In the genomic region with DNA sequence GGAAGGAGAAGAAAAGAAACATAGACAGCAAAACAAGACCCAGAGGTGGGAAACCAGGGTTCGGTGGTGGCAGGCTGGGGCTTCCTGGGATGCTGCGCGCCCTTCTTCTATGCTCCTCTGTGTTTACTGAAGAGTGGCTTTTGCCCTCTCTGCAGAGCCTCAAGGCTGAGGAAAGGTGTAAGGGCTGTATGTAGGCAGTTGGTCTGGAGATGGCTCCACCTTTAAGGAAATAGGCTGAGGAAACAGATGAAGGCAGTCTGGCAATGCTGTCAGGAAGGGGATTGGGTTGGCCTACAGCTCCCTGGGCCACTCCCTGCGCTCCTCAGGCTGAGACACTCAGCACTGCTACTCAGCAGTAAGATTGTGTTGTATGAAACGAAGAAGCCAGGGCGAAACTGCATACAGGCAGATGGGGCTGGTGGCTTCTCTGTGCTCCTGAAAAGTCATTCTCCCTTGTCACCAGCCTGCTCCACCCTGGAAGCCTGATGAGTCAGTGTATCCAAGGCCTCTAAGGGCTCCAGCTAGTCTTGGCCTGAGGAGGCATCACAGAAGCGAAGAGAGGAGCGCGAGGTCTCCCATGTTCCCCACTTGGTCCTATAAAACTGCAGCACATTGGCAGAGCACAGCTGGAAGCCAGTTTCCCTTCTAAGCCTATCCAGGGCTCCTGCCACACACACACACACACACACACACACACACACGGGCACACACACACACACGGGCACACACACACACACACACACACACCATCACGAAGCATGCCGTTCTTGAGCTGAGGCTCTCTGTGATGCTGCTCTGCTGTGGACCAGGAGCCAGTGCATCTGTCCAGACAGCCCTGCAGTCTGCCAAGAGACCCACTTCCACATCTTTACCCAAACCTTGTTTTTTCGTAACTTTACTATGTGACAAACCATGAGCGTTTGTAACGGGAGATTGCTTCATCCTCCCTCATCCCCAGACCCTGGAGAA, we compare ENCODE assay signal across 9 mouse cellular contexts.
A peak's percentile ranks its signal among the peaks of the same experiment; 100 is the strongest.
DNase-seq lines count a peak whose midpoint lies in the region; ATAC-seq lines count a peak whose summit lies in the region.
"Had no signal": no experiment of that assay in that cellular context is flagged by ENCODE, and none has a peak within 500 bp of the region (broad histone marks: within the 10 kb centered on the region; RNA-seq: fewer than 3 reads in every experiment).

No protein-coding gene starts in this region.

- peaks cover 18% of the 10 kb centered on the region for H3K4me1 ChIP-seq in midbrain, embryonic 15.5 days

- H3K36me3 ChIP-seq in midbrain, embryonic 15.5 days (replicated peaks), result no peaks in the 10 kb centered on the region

- no peak overlapping the region for H3K27ac ChIP-seq in midbrain, embryonic 15.5 days

- no peak overlapping the region; the same call in 1 of the 2 replicates for H3K4me2 ChIP-seq in midbrain, embryonic 15.5 days

- 49% methylated on average over 16 of the region's 16 CpGs for WGBS in midbrain, embryonic 15.5 days

- ATAC-seq in midbrain, embryonic 15.5 days (replicated peaks), result peak; percentile 53

- DNase-seq in embryo, embryonic 10 days (ENCODE audit: low spot score), result peak; percentile 60
- DNase-seq in embryo, embryonic 9.5 days (ENCODE audit: extremely low spot score), result no peak
- DNase-seq in embryo, embryonic 10.5 days (ENCODE audit: low spot score), result peak; percentile 66
- peak; percentile 20 to 24 for DNase-seq in heart, postnatal 36 days
- DNase-seq in thymus, postnatal 14 days, result no peak
- DNase-seq in spleen, postnatal 14 days (ENCODE audit: low spot score in 2 of 2), result no peak
- DNase-seq in lung, postnatal 25 days (ENCODE audit: low spot score), result no peak

- H3K9ac ChIP-seq in midbrain, embryonic 15.5 days, result no peak overlapping the region

- intact Hi-C loops in heart, postnatal 36 days (cut with DNase I), result loop anchor here (2.0 to 10.0 kb wide), 2 partner anchors 22 to 556 kb away; no protein-coding TSS in a partner anchor

- H3K9me3 ChIP-seq in midbrain, embryonic 15.5 days, result no peaks in the 10 kb centered on the region

- no peak overlapping the region for H3K4me3 ChIP-seq in midbrain, embryonic 15.5 days
- H3K4me3 ChIP-seq: erythroblast, embryonic 14.5 days had no signal

- H3K27me3 ChIP-seq in midbrain, embryonic 15.5 days (replicated peaks), result no peaks in the 10 kb centered on the region

Comparison
In these comparisons a context has a peak if more than half of its experiments do, and no peak if none do; other contexts are left out.
1. DNase-seq: peak in embryo, embryonic 10 days (single experiment), embryo, embryonic 10.5 days (single experiment) and heart, postnatal 36 days (2 of 2); none in embryo, embryonic 9.5 days (single experiment), thymus, postnatal 14 days (single experiment), spleen, postnatal 14 days (0 of 2) and lung, postnatal 25 days (single experiment).